Mouse (Mus musculus) heart, postnatal 0 days (tissue): ENCODE measurements around the gene Cir1.

Experiments used
- CTCF ChIP-seq: IDR thresholded peaks from 2 replicates; pipeline ENCODE4 v1.5.1; 2016; ENCODE audit warnings: antibody characterized with exemption, control low read depth, low read depth
- EP300 ChIP-seq: IDR thresholded peaks from 2 replicates; pipeline ENCODE4 v1.6.1; 2016; ENCODE audit warnings: antibody characterized with exemption, low read depth

DNA sequence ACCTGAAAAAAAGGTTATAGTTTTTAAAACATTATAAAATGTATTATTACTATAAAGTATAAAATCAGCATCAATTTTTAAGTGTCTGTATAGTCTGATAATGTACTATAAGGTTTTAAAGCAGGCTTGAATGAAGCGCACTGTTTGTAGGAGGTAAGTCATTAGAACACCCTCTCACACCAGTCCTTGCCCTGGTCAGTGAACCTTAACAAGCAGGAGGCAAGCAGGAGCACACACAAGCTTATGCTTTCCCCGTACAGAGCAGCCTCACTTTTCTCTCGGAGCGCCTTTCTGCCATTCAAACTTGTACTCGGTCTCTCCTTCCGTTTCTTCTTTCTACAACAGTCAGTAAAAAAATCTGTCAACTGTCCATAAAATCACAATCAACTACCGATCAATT is 6.5 kb downstream of the Cir1 start:
- no peak for TF ChIP-seq CTCF
- no peak for TF ChIP-seq EP300
